Mouse (Mus musculus) bone marrow, adult 2 months (tissue): ENCODE measurements around the gene Gga3.

ENCODE experiments used
- CTCF ChIP-seq: fragments of 200-500 bp; IDR thresholded peaks from 2 replicates; pipeline ENCODE4 v1.5.1; 2011; ENCODE audit warnings: low read length, control low read depth; ENCODE audit not compliant: control insufficient read depth, insufficient read depth
- POLR2A ChIP-seq: fragments of 200-500 bp; IDR thresholded peaks from 2 replicates; pipeline ENCODE4 v1.6.1; 2011; ENCODE audit warnings: low read depth, mild to moderate bottlenecking, control low read depth, low read length, borderline replicate concordance; ENCODE audit not compliant: control insufficient read depth

DNA sequence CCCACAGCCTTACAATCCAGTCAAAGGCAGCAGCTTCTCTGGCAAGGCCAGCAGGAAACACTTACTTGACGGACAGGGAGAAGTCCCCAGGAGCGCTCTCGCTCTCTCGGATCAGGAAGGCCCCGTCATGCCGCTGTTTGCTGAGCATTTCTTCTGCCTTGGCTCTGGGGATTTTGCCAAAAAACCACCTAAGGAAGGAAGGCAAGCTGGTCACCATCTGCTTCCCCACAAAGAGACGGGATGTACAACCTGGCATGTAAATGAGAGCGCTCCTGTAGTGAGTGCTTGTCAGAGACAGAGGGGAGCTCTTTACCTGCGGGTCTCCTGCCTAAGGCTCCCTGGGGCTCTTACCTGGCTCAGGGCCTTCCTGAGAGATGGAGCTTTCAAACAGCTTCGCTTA lies 45.9 kb upstream of the Gga3 start:
- TF ChIP-seq POLR2A (no peak), CTCF (no peak)
